Mouse (Mus musculus): ENCODE data around the gene Lrpap1. TPM values are rescaled to one million over a fixed set of nuclear protein-coding genes. Genes with fewer than 3 reads are reported as not detected.

Gene Lrpap1
- polyA plus RNA-seq, 1 experiment from 2014 or later = 142 TPM

DNA sequence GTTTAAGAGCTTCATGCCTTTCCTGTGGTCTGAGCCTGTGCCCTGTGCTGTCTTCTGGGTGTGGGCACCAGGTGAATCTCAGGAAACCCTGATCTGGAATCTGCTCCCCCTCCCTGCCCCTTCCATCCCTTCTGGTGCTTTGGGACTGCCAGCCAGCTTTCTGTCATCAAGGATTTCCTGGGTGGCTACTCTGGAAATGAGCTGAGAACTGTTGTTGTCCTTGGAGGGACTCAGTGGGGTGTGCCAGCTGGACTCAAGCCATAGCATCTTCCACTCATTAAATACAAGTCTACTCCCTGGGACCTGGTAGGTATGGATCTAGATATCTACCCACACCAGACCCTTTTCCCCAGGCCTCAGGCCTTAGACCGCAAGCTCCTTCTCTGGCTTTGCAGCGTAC, 12.9 kb upstream of the Lrpap1 start:
- no peak overlapping the region for H3K4me2 ChIP-seq
- no peak overlapping the region for H3K4me3 ChIP-seq
- no peaks in the 10 kb centered on the region for H3K36me3 ChIP-seq
- H3K9me3 ChIP-seq (replicated peaks) = no peaks in the 10 kb centered on the region
- H3K9ac ChIP-seq = no peak overlapping the region
- ATAC-seq (ENCODE audit: insufficient number of reproducible peaks, low FRiP score) = no peak
- no peaks in the 10 kb centered on the region for H3K27me3 ChIP-seq (replicated peaks)
- peaks cover 10% of the 10 kb centered on the region for H3K4me1 ChIP-seq (replicated peaks)
- H3K27ac ChIP-seq (ENCODE audit: poor library complexity, severe bottlenecking) = no peak overlapping the region
- 83% methylated on average over 2 of the region's 2 CpGs for WGBS

- H3K27me3 ChIP-seq (replicated peaks) = no peaks in the 10 kb centered on the region
- H3K4me3 ChIP-seq = no peak overlapping the region
- no peak overlapping the region for H3K9ac ChIP-seq
- no peak for ATAC-seq (ENCODE audit: insufficient number of reproducible peaks, low FRiP score)
- H3K9me3 ChIP-seq (replicated peaks) = no peaks in the 10 kb centered on the region
- H3K4me2 ChIP-seq = no peak overlapping the region
- no peak overlapping the region for H3K27ac ChIP-seq (ENCODE audit: poor library complexity, severe bottlenecking)
- WGBS = 33% methylated on average over 3 of the region's 3 CpGs
- no peaks in the 10 kb centered on the region for H3K36me3 ChIP-seq
- peaks cover 10% of the 10 kb centered on the region for H3K4me1 ChIP-seq (replicated peaks)
Observed at GRCm38 (mm10) chr5:35117633-35118032, 12.1 kb upstream of the Lrpap1 start.

GRCm38 (mm10) chr5:35116002-35116401, 10.4 kb upstream of the Lrpap1 start:
- 74% methylated on average over 3 of the region's 3 CpGs for WGBS
- Histone ChIP-seq H3K4me1 (replicated peaks) (peaks cover 10% of the 10 kb centered on the region), H3K36me3 (no peaks in the 10 kb centered on the region), H3K27ac (ENCODE audit: poor library complexity, severe bottlenecking) (no peak overlapping the region), H3K4me3 (no peak overlapping the region), H3K4me2 (no peak overlapping the region), H3K27me3 (replicated peaks) (no peaks in the 10 kb centered on the region), H3K9me3 (replicated peaks) (no peaks in the 10 kb centered on the region), H3K9ac (no peak overlapping the region)
- ATAC-seq (ENCODE audit: insufficient number of reproducible peaks, low FRiP score) = no peak

DNA sequence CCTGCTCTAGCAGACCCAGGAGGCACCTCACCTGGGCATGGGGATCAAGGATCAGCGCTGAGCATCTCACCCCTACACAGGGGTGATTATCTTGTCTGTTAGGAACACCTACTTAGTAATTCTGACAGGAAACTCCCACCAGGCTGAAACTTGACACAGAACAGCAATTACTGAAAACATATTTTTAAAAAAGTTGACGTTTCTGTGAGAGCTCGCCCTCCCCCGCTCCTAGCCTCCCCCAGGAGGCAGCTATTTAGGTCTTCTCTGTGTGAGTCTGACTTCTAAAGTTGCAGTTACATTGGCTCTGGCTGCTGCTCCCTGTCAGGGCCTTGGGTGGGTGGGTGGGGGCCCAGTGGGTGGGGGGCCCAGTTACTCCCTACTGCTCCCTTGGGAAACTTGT, 6.9 kb upstream of the Lrpap1 start:
- H3K27ac ChIP-seq (ENCODE audit: poor library complexity, severe bottlenecking) = no peak overlapping the region
- no peak overlapping the region for H3K4me3 ChIP-seq
- H3K36me3 ChIP-seq = no peaks in the 10 kb centered on the region
- H3K4me2 ChIP-seq = no peak overlapping the region
- H3K9me3 ChIP-seq (replicated peaks) = no peaks in the 10 kb centered on the region
- H3K4me1 ChIP-seq (replicated peaks) = no peaks in the 10 kb centered on the region; the same call in 1 of the 2 replicates
- no peak for ATAC-seq (ENCODE audit: insufficient number of reproducible peaks, low FRiP score)
- no peak overlapping the region for H3K9ac ChIP-seq
- 58% methylated on average over 4 of the region's 4 CpGs for WGBS
- no peaks in the 10 kb centered on the region for H3K27me3 ChIP-seq (replicated peaks)

- peak overlapping the region; percentile 46 for H3K27ac ChIP-seq (ENCODE audit: poor library complexity, severe bottlenecking)
Observed at GRCm38 (mm10) chr5:35105922-35106298, 344 bp upstream of the Lrpap1 start.

GRCm38 (mm10) chr5:35104183-35104959, 1.2 kb downstream of the Lrpap1 start:
- Histone ChIP-seq H3K36me3 (peaks cover 33% of the 10 kb centered on the region), H3K4me2 (peak overlapping the region; percentile 84), H3K27ac (ENCODE audit: poor library complexity, severe bottlenecking) (no peak overlapping the region), H3K27me3 (replicated peaks) (no peaks in the 10 kb centered on the region), H3K4me1 (replicated peaks) (peaks cover 27% of the 10 kb centered on the region), H3K9ac (peak overlapping the region; percentile 83), H3K9me3 (replicated peaks) (no peaks in the 10 kb centered on the region), H3K4me3 (peak overlapping the region; percentile 90)
- 55% methylated on average over 8 of the region's 8 CpGs for WGBS
- ATAC-seq (ENCODE audit: insufficient number of reproducible peaks, low FRiP score) = no peak

More at GRCm38 (mm10) chr5:35105922-35106298, 344 bp upstream of the Lrpap1 start:
- H3K4me1 ChIP-seq (replicated peaks) = peaks cover 27% of the 10 kb centered on the region
- H3K4me3 ChIP-seq = peak overlapping the region; percentile 90
- H3K9ac ChIP-seq = peak overlapping the region; percentile 83; the same call in 1 of the 2 replicates
- no peaks in the 10 kb centered on the region for H3K9me3 ChIP-seq (replicated peaks)
- H3K4me2 ChIP-seq = peak overlapping the region; percentile 84
- WGBS = 7% methylated on average over 11 of the region's 11 CpGs
- H3K36me3 ChIP-seq = peaks cover 17% of the 10 kb centered on the region
- H3K27me3 ChIP-seq (replicated peaks) = no peaks in the 10 kb centered on the region
- peak; percentile 59; the same call in 1 of the 2 replicates for ATAC-seq (ENCODE audit: insufficient number of reproducible peaks, low FRiP score)

GRCm38 (mm10) chr5:35103528-35103927, 2.0 kb downstream of the Lrpap1 start:
- 40% methylated on average over 2 of the region's 2 CpGs for WGBS
- ATAC-seq (ENCODE audit: insufficient number of reproducible peaks, low FRiP score) = no peak
- Histone ChIP-seq H3K9me3 (replicated peaks) (no peaks in the 10 kb centered on the region), H3K4me1 (replicated peaks) (peaks cover 27% of the 10 kb centered on the region), H3K36me3 (peaks cover 41% of the 10 kb centered on the region), H3K9ac (no peak overlapping the region), H3K4me3 (no peak overlapping the region), H3K27me3 (replicated peaks) (no peaks in the 10 kb centered on the region), H3K4me2 (peak overlapping the region; percentile 84), H3K27ac (ENCODE audit: poor library complexity, severe bottlenecking) (no peak overlapping the region)

- no peak for ATAC-seq (ENCODE audit: insufficient number of reproducible peaks, low FRiP score)
- no peak overlapping the region for H3K4me3 ChIP-seq
- peaks cover 46% of the 10 kb centered on the region for H3K36me3 ChIP-seq
- H3K9ac ChIP-seq = no peak overlapping the region
- no peak overlapping the region for H3K27ac ChIP-seq (ENCODE audit: poor library complexity, severe bottlenecking)
- H3K27me3 ChIP-seq (replicated peaks) = no peaks in the 10 kb centered on the region
- 82% methylated on average over 8 of the region's 8 CpGs for WGBS
- no peaks in the 10 kb centered on the region for H3K9me3 ChIP-seq (replicated peaks)
- peaks cover 27% of the 10 kb centered on the region for H3K4me1 ChIP-seq (replicated peaks)
- 0 out of 2 replicates have a peak overlapping the region, but pooled peaks have one; percentile 84 for H3K4me2 ChIP-seq
Observed at GRCm38 (mm10) chr5:35103086-35103485, 2.5 kb downstream of the Lrpap1 start.

- Histone ChIP-seq H3K4me1 (replicated peaks) (no peaks in the 10 kb centered on the region), H3K27me3 (replicated peaks) (no peaks in the 10 kb centered on the region), H3K27ac (ENCODE audit: poor library complexity, severe bottlenecking) (no peak overlapping the region), H3K4me2 (no peak overlapping the region), H3K9ac (no peak overlapping the region), H3K9me3 (replicated peaks) (no peaks in the 10 kb centered on the region), H3K4me3 (no peak overlapping the region), H3K36me3 (peaks cover 61% of the 10 kb centered on the region)
- WGBS = 78% methylated on average over 3 of the region's 3 CpGs
- no peak for ATAC-seq (ENCODE audit: insufficient number of reproducible peaks, low FRiP score)
Observed at GRCm38 (mm10) chr5:35091636-35092035, 13.9 kb downstream of the Lrpap1 start.

GRCm38 (mm10) chr5:35089614-35089963, 16.0 kb downstream of the Lrpap1 start:
- no peak for ATAC-seq (ENCODE audit: insufficient number of reproducible peaks, low FRiP score)
- Histone ChIP-seq H3K9ac (no peak overlapping the region), H3K27ac (ENCODE audit: poor library complexity, severe bottlenecking) (no peak overlapping the region), H3K36me3 (peaks cover 40% of the 10 kb centered on the region), H3K4me1 (replicated peaks) (no peaks in the 10 kb centered on the region), H3K27me3 (replicated peaks) (0 out of 2 replicates have a peak, but pooled peaks cover 2% of the 10 kb centered on the region), H3K9me3 (replicated peaks) (no peaks in the 10 kb centered on the region), H3K4me2 (no peak overlapping the region), H3K4me3 (no peak overlapping the region)
- 73% methylated on average over 5 of the region's 5 CpGs for WGBS

DNA sequence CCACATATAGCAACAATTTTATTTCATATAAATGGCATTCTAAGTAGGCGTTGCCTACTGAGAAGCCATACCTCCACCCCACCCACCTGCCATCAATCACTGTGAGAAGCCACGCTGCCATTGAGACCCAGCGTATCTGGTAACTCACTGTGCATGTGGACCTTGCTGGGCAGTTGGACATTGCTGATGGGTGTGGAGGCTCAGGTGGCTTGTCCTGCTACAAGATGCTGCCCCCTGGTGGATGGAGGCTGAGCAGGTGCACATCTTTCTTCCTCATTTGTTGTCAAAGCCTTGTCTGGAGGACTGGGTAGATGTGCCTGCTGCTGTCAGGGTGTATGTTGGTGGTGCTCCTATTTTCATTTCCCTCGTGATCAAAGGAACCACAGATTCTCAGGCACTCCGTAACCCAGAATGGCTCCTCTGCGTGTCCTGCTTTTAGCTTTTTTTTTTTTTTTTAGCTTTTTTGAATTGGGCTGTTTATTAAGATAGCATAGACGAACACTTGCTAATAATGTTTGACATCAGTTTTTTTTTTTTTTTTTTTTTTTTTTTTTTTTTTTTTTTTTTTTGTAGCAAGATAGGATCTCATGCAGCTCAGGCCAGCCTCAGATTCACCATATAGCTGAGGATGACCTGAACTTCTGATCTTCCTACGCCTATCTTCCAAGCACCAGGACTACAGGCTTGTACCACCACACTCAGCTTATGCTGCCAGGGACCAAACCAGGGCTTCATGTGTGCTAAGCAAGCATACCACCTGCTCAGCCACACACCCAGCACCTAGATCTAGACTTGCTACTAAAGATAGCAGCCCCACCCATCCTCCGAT, 16.6 kb downstream of the Lrpap1 start:
- no peak overlapping the region for H3K27ac ChIP-seq (ENCODE audit: poor library complexity, severe bottlenecking)
- no peak overlapping the region for H3K9ac ChIP-seq
- WGBS = 63% methylated on average over 9 of the region's 9 CpGs
- ATAC-seq (ENCODE audit: insufficient number of reproducible peaks, low FRiP score) = no peak; the same call in 1 of the 2 replicates
- H3K4me2 ChIP-seq = no peak overlapping the region
- 0 out of 2 replicates have a peak, but pooled peaks cover 3% of the 10 kb centered on the region for H3K27me3 ChIP-seq (replicated peaks)
- peaks cover 36% of the 10 kb centered on the region for H3K36me3 ChIP-seq
- no peak overlapping the region for H3K4me3 ChIP-seq
- no peaks in the 10 kb centered on the region for H3K4me1 ChIP-seq (replicated peaks)
- H3K9me3 ChIP-seq (replicated peaks) = no peaks in the 10 kb centered on the region
